9 mouse cellular contexts compared by ENCODE assay signal in the genomic region with DNA sequence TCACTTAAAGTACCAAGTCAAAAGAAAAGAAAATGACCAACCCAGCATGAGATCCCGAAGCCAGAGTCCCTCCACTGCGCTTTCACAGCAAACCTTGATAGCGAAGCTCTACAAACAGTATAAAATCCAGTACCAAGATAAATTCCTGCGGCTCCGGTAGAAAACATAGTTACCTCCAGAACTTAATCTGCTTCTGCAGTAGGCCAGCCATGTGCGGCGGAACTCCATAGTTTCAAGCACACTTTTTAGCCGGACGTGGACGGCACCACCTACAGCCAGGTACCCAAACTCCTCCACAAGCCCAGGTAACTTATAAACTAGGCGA. TPM values are rescaled to one million over a fixed set of nuclear protein-coding genes. Genes with fewer than 3 reads are reported as not detected.
A peak's percentile ranks its signal among the peaks of the same experiment; 100 is the strongest.
DNase-seq lines count a peak whose midpoint lies in the region; ATAC-seq and TF ChIP-seq lines count a peak whose summit lies in the region.
"Had no signal": no experiment of that assay in that cellular context is flagged by ENCODE, and none has a peak within 500 bp of the region (broad histone marks: within the 10 kb centered on the region; RNA-seq: fewer than 3 reads in every experiment).

No protein-coding gene starts in this region.

- no peak for TF ChIP-seq CTCF in embryonic fibroblast, embryonic 13.5 days (IDR thresholded peaks at IDR 0.05; ENCODE audit: borderline replicate concordance, insufficient read depth, low read length)
- TF ChIP-seq CTCF in kidney, postnatal 0 days (IDR thresholded peaks at IDR 0.05; ENCODE audit: low read depth), result no peak; the same call in 1 of the 2 replicates

- H3K4me1 ChIP-seq in lung, embryonic 15.5 days, result peaks cover 19% of the 10 kb centered on the region
- peaks cover 10% of the 10 kb centered on the region for H3K4me1 ChIP-seq in embryonic fibroblast, embryonic 13.5 days (ENCODE audit: control insufficient read depth, insufficient read depth, low read length)
- peaks cover 20% of the 10 kb centered on the region for H3K4me1 ChIP-seq in kidney, postnatal 0 days (replicated peaks; ENCODE audit: insufficient read depth, low read length)
- H3K4me1 ChIP-seq in neural tube, embryonic 15.5 days, result peaks cover 42% of the 10 kb centered on the region

- no peak for DNase-seq in lung, postnatal 25 days (ENCODE audit: low spot score)
- DNase-seq in kidney, postnatal 0 days (ENCODE audit: low spot score), result peak; percentile 26
- no peak for DNase-seq in spleen, postnatal 36 days (ENCODE audit: low spot score in 2 of 2)
- no peak for DNase-seq in left cerebral cortex, adult 8-10 months (ENCODE audit: low spot score in 2 of 2)
- DNase-seq in T-cell, adult 2 months (ENCODE audit: low spot score), result no peak

- H3K4me3 ChIP-seq in lung, embryonic 15.5 days, result peak overlapping the region; percentile 99
- peak overlapping the region; percentile 91 for H3K4me3 ChIP-seq in embryonic fibroblast, embryonic 13.5 days (ENCODE audit: insufficient read depth, low read length)
- H3K4me3 ChIP-seq in kidney, postnatal 0 days (replicated peaks; ENCODE audit: low read depth, low read length), result peak overlapping the region; percentile 95
- peak overlapping the region; percentile 99 for H3K4me3 ChIP-seq in neural tube, embryonic 15.5 days (replicated peaks)

- TF ChIP-seq POLR2A in embryonic fibroblast, embryonic 13.5 days (IDR thresholded peaks at IDR 0.05; ENCODE audit: low read depth, low read length), result no peak

- peak overlapping the region; percentile 88 for H3K9ac ChIP-seq in lung, embryonic 15.5 days
- peak overlapping the region; percentile 99 for H3K9ac ChIP-seq in kidney, postnatal 0 days (ENCODE audit: low read depth, low read length)
- H3K9ac ChIP-seq in neural tube, embryonic 15.5 days (replicated peaks), result peak overlapping the region; percentile 93

- ATAC-seq in lung, embryonic 15.5 days (ENCODE audit: borderline replicate concordance, extremely low read depth, low FRiP score, low TSS enrichment), result no peak
- ATAC-seq in kidney, postnatal 0 days (replicated peaks; ENCODE audit: low FRiP score, low read depth), result no peak; the same call in 1 of the 2 replicates
- no peak for ATAC-seq in neural tube, embryonic 15.5 days (ENCODE audit: low FRiP score)

- no peaks in the 10 kb centered on the region for H3K9me3 ChIP-seq in lung, embryonic 15.5 days
- H3K9me3 ChIP-seq in kidney, postnatal 0 days (replicated peaks; ENCODE audit: low read length), result no peaks in the 10 kb centered on the region
- H3K9me3 ChIP-seq in neural tube, embryonic 15.5 days (replicated peaks), result no peaks in the 10 kb centered on the region

- H3K27ac ChIP-seq in lung, embryonic 15.5 days, result peak overlapping the region; percentile 87
- no peak overlapping the region for H3K27ac ChIP-seq in embryonic fibroblast, embryonic 13.5 days (ENCODE audit: insufficient read depth, low read length)
- H3K27ac ChIP-seq in kidney, postnatal 0 days, result peak overlapping the region; percentile 98; the same call in 1 of the 2 replicates
- no peak overlapping the region for H3K27ac ChIP-seq in neural tube, embryonic 15.5 days (replicated peaks)

- H3K27me3 ChIP-seq in lung, embryonic 15.5 days, result no peaks in the 10 kb centered on the region
- H3K27me3 ChIP-seq in kidney, postnatal 0 days (ENCODE audit: insufficient read depth, low read length), result no peaks in the 10 kb centered on the region
- no peaks in the 10 kb centered on the region for H3K27me3 ChIP-seq in neural tube, embryonic 15.5 days (replicated peaks)

- H3K4me2 ChIP-seq in lung, embryonic 15.5 days, result peak overlapping the region; percentile 84
- H3K4me2 ChIP-seq in kidney, postnatal 0 days (ENCODE audit: low read length), result peak overlapping the region; percentile 93
- peak overlapping the region; percentile 94 for H3K4me2 ChIP-seq in neural tube, embryonic 15.5 days

- H3K36me3 ChIP-seq in lung, embryonic 15.5 days, result no peaks in the 10 kb centered on the region
- H3K36me3 ChIP-seq in kidney, postnatal 0 days (ENCODE audit: insufficient read depth, low read length), result no peaks in the 10 kb centered on the region
- H3K36me3 ChIP-seq in neural tube, embryonic 15.5 days, result no peaks in the 10 kb centered on the region

- WGBS in lung, embryonic 15.5 days, result under 1% methylated on average over 11 of the region's 11 CpGs
- under 1% methylated on average over 11 of the region's 11 CpGs for WGBS in kidney, postnatal 0 days
- WGBS in neural tube, embryonic 15.5 days, result under 1% methylated on average over 11 of the region's 11 CpGs

RNA-seq across cellular contexts. Expression of a gene that starts 54.8 kb away (rescaled TPM):
- 24.8 and 26.7 TPM in 2 replicates for polyA plus RNA-seq in lung, embryonic 15.5 days (2015; fragmentation: Nextera tagmentation; extraction: Ambion mirVana)
- 86.8 and 118 TPM in 2 replicates for polyA plus RNA-seq in embryonic fibroblast, embryonic 13.5 days (2011; ENCODE audit: insufficient read length, low read depth, missing spikeins)
- 22.1 and 22.7 TPM in 2 replicates for polyA plus RNA-seq in kidney, postnatal 0 days (2015; fragmentation: Nextera tagmentation; extraction: Ambion mirVana)
- polyA plus RNA-seq in neural tube, embryonic 15.5 days (2015; fragmentation: Nextera tagmentation; extraction: Ambion mirVana), result 27.8 TPM in 2 replicates
- 100 to 1,000 TPM; 149 to 164 (median 158) TPM for total RNA-seq in left cerebral cortex, adult 8-10 months (2022)

RNA-seq across cellular contexts. Expression of a gene that starts 56.7 kb away (rescaled TPM):
- not detected in 2 replicates for polyA plus RNA-seq in lung, embryonic 15.5 days (2015; fragmentation: Nextera tagmentation; extraction: Ambion mirVana)
- polyA plus RNA-seq in embryonic fibroblast, embryonic 13.5 days (2011; ENCODE audit: insufficient read length, low read depth, missing spikeins), result not detected in 2 replicates
- polyA plus RNA-seq in kidney, postnatal 0 days (2015; fragmentation: Nextera tagmentation; extraction: Ambion mirVana), result not detected in 2 replicates
- not detected in 2 replicates for polyA plus RNA-seq in neural tube, embryonic 15.5 days (2015; fragmentation: Nextera tagmentation; extraction: Ambion mirVana)
- total RNA-seq in left cerebral cortex, adult 8-10 months (2022), result not detected
- total RNA-seq: adrenal gland, postnatal 25 days had no signal

Comparison
In these comparisons a context has a peak if more than half of its experiments do, and no peak if none do; other contexts are left out.
1. H3K27ac ChIP-seq: peak in lung, embryonic 15.5 days (single experiment) and kidney, postnatal 0 days (single experiment); none in embryonic fibroblast, embryonic 13.5 days (single experiment) and neural tube, embryonic 15.5 days (single experiment).
2. Peak in every context shown above with its lines, with median percentiles within 50 percentile points of each other: H3K4me2 ChIP-seq, H3K4me3 ChIP-seq and H3K9ac ChIP-seq.